Mouse (Mus musculus) neural tube, embryonic 10.5 days (tissue): Measurements from ENCODE around the gene Parm1.

Source experiments
- DNase-seq: peaks from one replicate; pipeline ENCODE4 v3.0.0-alpha.2; 2017; ENCODE audit warnings: low spot score; ENCODE audit errors: extremely low spot score

Parm1 gene

DNA sequence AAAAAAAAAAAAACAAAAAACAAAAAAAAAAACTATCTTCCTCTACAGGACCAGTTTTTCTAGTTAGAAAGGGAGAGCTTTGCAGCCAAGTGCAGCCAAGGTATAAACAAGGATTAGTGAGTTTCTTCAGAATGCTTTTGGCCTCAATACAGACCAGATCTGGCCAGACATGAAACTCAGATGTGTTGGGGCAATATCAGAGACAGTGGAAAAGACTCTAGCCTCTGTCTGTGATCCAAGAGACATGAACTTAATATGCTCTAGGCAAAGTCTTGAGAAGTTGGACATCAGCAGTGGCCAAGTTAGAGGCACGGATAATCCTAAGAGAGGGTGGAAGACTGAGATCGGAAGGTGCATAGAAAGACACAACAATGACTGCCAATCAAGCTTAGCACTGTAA, 56.8 kb downstream of the Parm1 start:
- DNase-seq = no peak

DNA sequence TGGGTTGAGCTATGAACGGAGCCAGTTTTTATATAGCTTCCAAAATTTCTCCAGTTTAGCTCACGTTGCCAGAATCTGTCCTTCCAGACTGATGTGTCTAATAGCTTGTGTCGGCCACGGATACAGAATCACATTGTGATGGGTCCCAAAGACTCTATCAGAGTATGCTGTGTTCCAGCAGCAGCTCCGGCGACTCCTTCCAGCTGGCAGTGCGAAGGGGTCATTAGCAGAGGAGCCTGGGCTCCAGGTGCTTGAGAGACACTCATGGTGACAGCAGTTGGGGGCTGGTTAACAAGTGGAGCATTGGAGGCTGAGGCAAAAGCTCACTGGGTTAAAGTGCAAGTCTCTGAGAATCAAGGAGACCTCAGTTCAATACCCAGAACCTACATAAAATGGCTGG, 61.5 kb downstream of the Parm1 start:
- DNase-seq = no peak

- no peak for DNase-seq
Measured at GRCm38 (mm10) chr5:91581799-91582198, 64.4 kb downstream of the Parm1 start.

DNA sequence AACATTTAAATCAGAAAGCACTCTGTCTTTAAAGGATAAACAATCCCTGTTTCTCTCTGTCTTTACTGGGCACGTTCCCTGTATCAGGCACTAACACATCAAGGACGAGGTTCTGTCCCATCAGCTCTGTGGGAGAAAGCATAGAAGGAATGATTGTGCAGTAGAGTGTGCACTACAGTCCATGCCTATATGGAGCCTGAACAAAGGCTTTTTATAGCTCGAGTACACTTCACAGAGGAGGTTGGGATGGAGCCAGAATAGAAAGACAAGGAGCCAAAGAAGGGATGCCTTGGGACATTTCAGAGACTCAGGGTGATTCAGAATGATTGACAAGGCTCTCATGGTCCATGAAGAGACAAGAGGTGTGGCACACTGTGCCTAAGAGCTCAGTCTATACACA, 68.8 kb downstream of the Parm1 start:
- no peak for DNase-seq

DNA sequence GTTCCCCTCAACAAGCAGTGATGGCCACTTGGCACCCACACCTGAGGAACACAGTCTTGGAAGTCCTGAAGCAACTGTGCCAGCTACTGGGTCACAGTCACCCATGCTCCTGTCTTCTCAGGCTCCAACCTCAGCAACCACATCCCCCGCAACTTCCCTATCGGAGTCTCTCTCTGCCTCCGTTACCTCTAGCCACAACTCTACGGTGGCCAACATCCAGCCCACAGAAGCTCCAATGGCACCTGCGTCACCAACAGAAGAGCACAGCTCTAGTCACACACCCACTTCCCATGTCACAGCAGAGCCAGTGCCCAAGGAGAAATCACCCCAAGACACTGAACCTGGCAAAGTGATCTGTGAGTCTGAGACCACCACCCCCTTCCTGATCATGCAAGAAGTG, 76.7 kb downstream of the Parm1 start:
- no peak for DNase-seq

DNA sequence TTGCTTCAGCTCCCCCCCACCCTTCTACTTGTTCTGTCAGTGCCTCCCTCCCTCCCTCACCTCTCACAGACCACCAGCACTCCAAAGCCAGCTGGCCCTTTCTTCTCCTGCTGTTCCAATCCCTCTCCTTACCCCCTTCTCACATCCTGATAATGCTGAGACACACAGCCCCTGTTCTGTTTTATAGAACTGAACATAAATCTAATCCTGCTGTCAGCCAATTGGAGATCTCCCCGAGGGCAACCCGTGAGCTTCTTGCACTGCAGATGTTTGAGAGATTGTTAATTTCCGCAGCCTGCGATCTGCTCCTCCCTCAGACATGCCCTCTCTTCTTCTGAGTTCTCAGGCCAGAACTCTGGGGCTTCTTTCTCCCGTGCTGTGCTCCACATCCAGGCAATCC, 79.8 kb downstream of the Parm1 start:
- DNase-seq = no peak

DNA sequence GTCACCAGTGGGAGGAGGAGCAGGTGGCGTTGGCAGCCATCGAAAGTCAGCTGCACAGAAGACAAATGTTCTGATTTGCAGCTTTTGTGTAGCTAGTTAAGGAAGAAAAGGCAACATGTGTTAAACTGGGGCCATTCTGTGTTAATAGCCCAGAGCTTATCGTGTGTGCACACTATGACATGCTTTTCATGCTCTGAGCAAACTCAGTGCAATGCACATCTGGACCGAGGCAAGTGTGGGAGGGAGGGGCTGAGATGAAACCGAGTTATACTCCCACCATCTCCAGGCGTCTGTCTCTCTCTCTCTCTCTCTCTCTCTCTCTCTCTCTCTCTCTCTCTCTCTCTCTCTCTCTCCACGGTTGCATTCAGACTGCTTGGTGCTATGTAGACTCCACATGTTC, 82.4 kb downstream of the Parm1 start:
- no peak for DNase-seq

GRCm38 (mm10) chr5:91603347-91603746, 85.9 kb downstream of the Parm1 start:
- no peak for DNase-seq

DNA sequence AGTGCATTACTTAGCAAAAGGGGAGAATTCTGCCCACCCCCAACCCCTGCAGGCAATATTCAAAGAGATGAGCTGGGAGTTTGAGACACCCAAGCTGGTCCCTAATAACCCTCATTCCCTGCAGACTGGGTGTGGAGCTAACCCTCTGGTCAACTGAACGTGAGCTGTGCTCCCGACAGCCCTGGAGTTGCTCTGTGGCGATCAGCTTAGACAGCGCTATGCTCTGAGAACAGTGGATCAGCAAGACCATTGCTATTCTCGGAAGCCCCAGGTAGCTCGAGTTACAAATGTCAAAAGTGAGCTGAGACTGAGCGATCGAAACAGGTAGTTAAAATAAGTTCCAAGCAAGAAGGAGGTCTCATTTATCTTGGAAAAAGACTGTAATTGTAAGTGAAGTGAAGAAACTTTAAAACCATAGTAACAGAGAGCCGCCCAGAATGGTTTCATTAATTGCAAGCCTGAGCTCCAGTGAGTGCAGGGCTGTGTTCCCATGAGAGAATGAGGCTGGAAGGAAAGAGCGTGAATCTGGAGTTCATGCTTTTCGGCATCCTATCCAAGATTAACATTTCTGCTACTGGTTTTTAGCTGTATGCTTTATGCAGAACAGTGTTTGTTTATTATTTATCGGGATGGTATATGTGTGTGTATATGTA, 86.5 kb downstream of the Parm1 start:
- no peak for DNase-seq

GRCm38 (mm10) chr5:91607234-91607633, 89.8 kb downstream of the Parm1 start:
- no peak for DNase-seq

GRCm38 (mm10) chr5:91607841-91608240, 90.4 kb downstream of the Parm1 start:
- DNase-seq = no peak

DNA sequence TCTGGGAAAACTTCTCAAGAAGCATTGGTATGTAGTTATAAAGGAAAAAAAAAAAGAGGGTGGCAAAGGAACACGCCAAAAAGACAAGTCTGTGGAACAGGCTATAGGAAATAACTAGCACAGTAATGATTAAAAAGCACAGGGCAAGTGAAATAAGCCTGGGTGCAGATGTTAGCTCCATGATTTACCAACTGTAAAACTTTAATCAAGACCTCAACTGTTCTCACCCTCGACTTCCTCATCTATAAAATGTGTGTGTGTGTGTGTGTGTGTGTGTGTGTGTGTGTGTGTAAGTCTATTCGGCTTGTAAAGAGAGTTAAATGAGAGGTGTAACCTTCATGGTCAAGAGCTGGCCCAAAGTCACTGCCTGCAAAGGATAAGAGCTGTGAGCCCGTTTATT, 91.6 kb downstream of the Parm1 start:
- no peak for DNase-seq

GRCm38 (mm10) chr5:91609511-91610300, 92.3 kb downstream of the Parm1 start:
- DNase-seq = no peak

DNA sequence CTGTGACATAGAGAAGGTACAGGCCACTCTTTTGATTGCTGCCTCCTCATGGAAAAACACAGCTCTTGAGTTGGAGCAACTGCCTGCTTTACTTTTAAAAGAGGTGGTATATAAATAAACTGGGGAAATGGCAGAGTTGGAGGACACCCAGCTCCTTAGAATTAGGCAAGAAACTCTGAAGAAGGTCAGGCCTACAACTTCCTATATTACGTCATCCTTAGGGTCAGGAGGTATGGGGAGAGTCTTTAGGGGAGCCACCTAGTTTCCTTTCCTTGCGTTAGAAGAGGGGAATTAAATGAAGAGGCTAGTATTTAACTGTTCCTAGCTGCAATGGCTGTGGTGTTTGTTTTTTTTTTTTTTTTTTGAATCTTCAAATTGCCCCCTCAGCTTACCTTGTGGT, 93.1 kb downstream of the Parm1 start:
- no peak for DNase-seq

DNA sequence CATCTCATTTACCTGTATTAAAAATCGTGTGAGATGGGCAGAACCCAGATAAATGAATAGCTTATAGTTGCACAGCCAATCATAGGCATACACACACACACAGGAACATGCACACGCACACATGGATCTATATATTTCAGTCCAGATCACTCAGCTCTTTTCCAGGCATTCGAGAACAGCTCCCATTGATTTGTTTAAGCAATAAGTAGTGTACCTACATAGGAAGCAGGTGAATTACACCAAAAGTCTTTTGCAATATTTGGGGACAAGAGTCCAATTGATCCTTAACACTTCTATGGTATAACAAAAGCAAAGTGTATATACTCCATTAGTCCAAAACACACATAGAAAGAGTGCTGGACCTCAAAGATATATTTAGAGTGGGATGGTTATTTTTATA, 94.2 kb downstream of the Parm1 start:
- no peak for DNase-seq

- DNase-seq = no peak
Measured at GRCm38 (mm10) chr5:91617331-91618233, 100.2 kb downstream of the Parm1 start.

- no peak for DNase-seq
Measured at GRCm38 (mm10) chr5:91618661-91619173, 101.3 kb downstream of the Parm1 start.

- DNase-seq = no peak
Measured at GRCm38 (mm10) chr5:91621197-91621596, 103.8 kb downstream of the Parm1 start.

DNA sequence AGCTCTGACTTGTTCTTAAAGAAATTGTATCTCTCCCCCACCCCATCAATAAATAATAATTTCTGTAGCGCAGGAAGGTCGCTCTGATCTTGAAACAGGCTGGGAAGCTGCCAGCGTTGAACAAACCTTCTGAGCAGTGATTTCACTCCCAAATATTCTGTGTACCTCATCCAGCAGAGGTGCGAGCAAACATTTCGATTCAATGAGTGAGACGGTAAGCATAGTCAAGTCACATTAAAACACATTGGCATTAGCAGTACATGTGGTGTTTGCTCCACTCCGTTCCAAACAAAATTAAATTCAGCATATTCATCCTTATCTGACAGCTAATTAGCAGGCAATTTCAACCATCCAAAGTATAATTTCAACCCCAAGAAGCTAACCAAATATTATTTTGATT, 109.4 kb downstream of the Parm1 start:
- DNase-seq = no peak

DNA sequence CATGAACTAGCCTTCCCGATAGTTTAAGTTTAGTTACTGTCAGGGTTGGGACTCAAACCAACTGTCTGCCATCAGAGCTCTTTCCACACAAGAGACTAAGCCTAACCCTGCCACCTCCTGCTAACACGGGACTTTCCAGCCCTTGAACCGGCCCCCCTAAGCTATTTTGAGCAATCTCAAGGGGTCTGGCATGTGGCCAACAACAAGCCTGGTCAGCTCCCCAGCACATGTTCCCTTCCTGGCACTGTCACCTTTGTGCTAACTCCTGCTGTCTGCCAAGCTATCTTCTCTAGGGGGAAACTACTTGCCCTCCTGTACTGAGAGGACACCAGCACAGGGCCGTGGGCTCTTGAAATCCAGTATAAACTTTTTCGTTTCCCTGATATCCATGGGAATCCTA, 112.1 kb downstream of the Parm1 start:
- DNase-seq = no peak

- no peak for DNase-seq
Measured at GRCm38 (mm10) chr5:91651330-91651729, 133.9 kb downstream of the Parm1 start.
